Mouse (Mus musculus) large intestine, adult 2 months (tissue): ENCODE data around the gene Abcg2. TPM values are rescaled to one million over a fixed set of nuclear protein-coding genes. Genes with fewer than 3 reads are reported as not detected.
"Not testable (repeated sequence)": the region's sequence is repeated elsewhere in the genome, so short reads cannot be mapped to it uniquely, and the experiment has no call there.

ENCODE experiments used
- DNase-seq: peaks from one replicate; pipeline ENCODE4 v3.0.0-alpha.2; 2012; ENCODE audit warnings: low read depth, low spot score
- WGBS: fragments of 180-500 bp; shearing (Covaris S2); methylation state at CpG from one replicate; pipeline ENCODE4 v1.1.7; 2018; 5-methylcytosine and 5-hydroxymethylcytosine counted together
- polyA plus RNA-seq: library from polyadenylated mRNA; depleted of rRNA; stranded (reverse); fragments of >200 nt; gene quantifications from 2 replicates; pipeline ENCODE4 v1.2.3, GENCODE M21; 2012; rRNA removed

Gene Abcg2
- 62.8 and 81.4 TPM in 2 replicates for polyA plus RNA-seq

DNA sequence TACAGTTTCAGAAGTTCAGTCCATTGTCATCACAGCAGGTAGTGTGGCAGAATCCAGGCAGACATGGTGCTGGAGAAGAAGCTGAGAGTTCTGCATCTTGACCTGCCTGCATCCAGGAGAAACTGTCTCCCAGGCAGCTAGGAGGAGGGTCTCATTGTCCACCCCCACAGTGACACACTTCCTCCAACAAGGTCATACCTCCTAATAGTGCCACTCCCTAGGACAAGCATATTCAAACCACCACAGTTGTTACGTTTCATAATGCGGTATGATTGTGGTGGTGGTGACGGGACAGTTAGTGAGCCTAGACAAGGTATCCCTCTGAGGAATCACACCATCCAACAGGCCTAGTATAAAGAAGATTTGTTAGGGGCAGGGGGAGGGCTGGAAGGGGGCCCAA is at the start of gene Abcg2:
TSS of gene Abcg2 (plus strand) at position 301 of the 400 bp plus-strand sequence.
- WGBS, result 86% methylated on average over 3 of the region's 3 CpGs

DNA sequence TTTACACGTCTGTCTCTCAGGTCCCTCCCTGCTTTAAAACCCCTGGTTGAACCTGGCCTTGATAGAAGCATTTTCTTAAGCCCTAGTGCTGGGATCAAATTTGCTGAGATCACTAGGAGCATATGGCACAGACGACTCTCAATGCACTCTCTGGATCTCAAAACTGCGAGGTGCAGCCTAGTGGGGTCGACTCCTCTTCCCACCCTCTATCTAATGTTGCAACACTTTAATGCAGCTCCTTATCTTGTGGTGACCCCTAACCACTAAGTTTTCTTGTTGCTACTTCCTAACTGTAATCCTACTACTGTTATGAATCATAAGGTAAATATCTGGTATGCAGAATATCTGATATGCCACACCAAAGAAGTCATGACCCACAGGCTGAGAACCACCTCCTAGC is 44.1 kb upstream of the Abcg2 start:
- not testable (repeated sequence) for DNase-seq
- 68% methylated on average over 4 of the region's 4 CpGs for WGBS

More for the DNA sequence above, at the start of gene Abcg2:
- DNase-seq, result not testable (repeated sequence)

DNA sequence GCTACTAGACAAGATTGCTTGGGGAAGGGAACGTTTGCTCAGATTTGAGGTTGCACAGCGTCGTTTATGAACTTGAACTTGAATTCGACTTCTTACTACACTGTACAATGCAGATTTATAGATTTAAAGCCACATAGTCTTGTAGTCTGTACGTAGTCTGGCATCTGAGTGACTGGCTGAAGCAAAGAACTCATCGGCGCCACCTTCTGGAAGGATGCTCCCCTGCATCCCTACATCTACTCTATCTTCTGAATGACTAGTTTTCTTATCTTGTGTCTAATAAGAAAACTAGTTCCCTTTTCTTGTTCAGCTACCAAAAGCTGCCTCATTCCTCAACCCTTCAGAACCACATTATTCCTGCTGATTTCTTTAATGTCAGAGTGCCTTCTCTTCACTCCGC is 41.5 kb upstream of the Abcg2 start:
- not testable (repeated sequence) for DNase-seq
- 68% methylated on average over 8 of the region's 8 CpGs for WGBS

DNA sequence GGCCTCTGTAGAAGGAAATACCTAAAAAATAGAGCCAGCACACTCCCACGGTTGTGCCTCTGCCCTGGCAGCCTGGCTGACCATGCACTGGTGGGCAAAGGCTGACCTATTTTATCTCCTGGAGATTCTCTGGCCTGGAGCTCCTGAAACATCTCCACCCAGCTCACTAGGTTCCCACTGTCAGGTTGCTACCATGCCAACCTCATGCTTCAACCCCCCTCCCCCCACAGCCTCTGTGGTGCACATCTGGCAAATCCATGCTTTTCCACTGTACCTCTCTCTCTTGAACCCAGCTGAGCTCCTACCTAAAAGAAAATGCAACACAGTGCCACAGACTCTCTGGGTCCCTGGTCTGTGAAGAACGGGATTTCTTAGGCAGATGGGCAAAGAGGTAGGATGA is 39.4 kb upstream of the Abcg2 start:
- 7% methylated on average over 2 of the region's 2 CpGs for WGBS
- not testable (repeated sequence) for DNase-seq

DNA sequence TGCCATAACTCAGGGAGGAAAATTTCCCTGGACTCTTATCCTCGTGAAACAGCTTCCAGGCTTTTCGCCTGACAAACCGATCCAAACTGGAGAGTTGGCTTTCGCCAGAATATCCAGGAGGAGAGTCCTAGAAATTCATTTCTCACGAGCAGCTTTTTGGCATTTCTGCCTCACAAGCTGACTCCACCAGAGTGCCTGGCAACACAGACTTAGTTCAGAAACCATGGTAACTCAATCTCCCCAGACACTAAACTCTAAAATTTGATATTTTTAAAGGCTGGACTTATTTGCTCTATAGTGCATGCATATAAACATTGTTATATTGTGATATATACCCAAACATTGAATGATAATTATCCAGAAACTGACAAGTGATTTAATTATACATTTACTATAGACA is 38.3 kb upstream of the Abcg2 start:
- WGBS, result 22% methylated on average over 5 of the region's 5 CpGs

DNA sequence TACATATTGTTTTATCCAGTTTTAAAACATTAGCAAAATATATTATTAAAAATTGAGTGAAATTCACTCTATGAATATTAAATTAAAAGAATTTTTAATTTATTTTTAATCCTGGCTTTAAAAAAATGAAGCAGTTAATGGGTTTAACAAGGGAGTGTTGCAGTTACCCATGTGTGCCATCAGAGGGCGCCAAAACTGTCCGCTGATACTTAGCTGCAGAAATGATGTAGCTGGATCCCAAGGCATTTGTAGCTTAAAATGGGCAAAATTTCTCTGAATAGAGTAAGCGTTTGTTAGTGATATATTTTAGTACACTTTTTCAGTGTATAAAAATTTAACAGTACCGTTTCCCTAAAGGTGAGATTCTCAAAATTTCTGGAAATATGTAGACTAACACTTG is 37.5 kb upstream of the Abcg2 start:
- peak; percentile 6 for DNase-seq
- 13% methylated on average over 4 of the region's 4 CpGs for WGBS

More for the DNA sequence above, 38.3 kb upstream of the Abcg2 start:
- DNase-seq, result not testable (repeated sequence)

DNA sequence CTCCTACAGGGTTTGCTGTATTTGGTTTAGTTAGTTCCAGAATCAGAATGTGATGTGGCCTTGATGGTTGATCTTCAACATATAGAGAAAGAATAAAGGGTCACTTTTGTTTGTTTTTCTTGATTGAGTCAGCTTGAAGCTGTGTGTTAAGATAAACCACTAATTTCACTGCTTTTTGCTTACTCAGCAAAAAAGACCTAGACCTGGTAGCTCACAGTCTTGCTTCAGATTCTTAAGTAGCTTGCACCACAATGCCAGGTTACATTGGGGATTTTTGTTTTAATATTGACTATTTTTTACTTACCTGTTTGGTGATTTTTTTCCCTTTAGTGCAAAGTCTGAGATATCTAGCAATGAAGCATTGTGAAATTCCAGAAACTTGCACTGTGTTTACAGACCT is 30.5 kb upstream of the Abcg2 start:
- DNase-seq, result not testable (repeated sequence)

DNA sequence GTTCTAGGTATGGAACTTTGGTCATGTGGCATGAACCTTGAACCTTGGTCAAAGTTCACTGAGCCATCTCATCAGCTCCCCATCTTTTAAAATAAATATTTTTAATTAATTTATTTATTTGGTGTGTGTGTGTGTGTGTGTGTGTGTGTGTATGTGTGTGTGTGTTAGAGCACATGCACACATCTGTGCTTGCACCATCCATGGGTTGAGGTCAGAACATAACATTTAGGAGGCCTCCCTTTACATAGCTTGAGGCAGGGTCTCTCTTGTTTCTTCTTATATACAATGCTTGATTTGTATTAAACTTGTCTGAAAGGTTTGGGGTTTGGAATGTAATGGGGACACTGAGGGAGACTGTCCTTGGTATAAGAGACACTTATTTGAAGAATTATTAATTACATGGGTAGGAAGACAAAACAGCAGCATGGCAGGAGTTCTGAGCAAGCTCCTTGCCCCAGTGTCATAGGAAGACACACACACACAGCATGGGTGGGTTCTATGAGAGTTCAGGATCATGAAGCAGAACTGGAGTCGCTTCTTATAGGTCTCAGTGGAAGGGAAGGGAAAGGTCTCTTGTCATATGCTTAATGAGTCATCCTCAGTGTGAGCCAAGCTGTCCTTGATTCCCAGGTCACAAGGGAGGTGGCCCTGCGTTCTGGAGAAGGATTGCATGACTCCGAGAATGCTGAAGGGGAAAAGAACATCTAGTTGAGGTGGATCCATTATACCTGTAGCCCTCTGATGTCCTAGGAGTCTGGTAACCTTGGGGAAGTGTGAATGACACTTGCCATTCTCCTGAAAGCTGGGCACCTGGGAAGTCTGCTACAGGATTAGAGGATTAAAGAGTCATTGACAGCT is 9.9 kb downstream of the Abcg2 start:
- not testable (repeated sequence) for DNase-seq
- WGBS, result 26% methylated on average over 3 of the region's 3 CpGs

DNA sequence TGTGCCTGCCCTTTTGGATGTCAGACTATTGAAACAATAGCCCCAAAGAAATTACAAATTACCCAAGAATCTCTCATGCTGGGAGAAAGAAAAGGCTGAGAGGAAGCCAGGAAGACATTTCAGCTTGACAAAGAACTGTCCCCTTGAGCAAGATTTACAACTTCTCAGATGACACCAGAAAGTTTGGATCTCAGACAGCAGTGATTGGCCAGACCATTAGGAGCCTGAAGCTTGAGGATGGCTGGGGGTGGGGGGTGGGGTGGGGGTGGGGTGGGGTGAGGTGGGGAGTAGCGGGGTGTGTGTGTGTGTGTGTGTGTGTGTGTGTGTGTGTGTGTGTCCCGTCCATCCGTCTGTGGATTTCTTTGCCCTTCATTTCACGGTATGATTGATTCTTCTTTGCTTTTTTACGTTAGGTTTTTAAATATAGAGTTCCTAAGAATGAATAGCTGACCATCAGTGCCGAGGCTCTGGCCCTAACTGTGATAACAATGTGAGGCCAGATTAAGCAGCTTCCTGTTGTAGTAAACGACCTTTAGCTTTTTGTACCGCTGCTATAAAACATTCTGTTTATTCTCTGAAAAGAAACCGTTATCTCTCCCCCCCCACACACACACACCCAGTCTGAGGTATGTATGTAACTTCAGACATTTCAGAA is 11.4 kb downstream of the Abcg2 start:
- 9% methylated on average over 9 of the region's 9 CpGs for WGBS

DNA sequence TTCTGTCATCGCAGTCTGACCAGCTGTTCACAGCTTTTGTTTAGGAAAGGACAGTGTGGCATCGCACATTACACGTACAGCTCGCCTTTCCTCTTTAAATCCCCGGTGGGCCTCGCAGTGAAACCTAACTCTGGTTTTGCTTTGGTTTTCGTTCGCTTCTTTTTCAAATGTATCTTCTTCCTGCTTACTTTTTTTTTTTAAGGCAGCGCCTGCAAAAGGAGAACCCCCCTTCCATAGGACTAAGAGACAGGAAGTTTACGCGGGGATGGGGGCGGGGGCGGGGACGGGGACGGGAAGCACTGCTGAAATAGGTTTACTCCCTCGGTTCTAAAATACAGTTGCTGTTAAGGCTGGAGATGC is 12.0 kb downstream of the Abcg2 start:
- no peak for DNase-seq
- 18% methylated on average over 16 of the region's 16 CpGs for WGBS

More for the DNA sequence above, 11.4 kb downstream of the Abcg2 start:
- not testable (repeated sequence) for DNase-seq

DNA sequence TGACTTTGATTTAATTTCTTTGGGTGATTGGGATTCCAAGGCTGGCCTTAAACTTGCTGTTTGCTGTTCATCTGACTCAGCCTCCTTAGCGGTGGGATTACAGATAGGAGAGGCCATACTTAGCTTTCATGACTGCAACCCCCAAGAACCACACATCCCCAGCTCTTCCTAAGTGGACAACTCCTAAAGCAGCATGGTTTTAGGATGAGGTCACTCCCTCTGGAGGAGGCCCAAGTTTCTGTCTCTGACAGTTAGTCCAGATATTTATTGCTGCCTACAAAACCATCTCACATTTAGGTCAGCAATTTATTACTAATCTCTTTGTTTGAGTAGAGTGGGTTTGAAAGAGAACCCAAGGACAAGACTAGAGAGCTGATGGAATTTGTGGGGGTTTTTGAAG is 17.8 kb downstream of the Abcg2 start:
- not testable (repeated sequence) for DNase-seq
- WGBS, result 36% methylated on average over 1 of the region's 1 CpGs

DNA sequence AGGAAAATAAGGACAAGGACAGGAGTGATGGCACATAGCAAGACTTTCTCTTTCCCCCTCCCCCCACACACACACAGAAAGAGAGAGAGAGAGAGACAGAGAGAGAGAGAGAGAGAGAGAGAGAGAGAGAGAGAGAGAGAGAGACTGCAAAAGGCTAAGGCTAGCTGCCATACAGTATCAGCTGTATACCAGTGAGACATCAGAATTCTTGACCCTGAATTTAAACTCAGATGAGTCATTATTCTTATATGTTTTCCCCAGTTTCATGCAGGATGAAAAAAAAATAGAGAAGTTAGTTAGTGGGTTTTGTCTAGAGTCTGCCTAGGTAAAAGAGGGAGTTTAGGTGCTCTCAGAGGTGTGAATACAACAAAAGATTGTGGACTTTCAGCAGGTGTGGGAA is 18.7 kb downstream of the Abcg2 start:
- not testable (repeated sequence) for DNase-seq

DNA sequence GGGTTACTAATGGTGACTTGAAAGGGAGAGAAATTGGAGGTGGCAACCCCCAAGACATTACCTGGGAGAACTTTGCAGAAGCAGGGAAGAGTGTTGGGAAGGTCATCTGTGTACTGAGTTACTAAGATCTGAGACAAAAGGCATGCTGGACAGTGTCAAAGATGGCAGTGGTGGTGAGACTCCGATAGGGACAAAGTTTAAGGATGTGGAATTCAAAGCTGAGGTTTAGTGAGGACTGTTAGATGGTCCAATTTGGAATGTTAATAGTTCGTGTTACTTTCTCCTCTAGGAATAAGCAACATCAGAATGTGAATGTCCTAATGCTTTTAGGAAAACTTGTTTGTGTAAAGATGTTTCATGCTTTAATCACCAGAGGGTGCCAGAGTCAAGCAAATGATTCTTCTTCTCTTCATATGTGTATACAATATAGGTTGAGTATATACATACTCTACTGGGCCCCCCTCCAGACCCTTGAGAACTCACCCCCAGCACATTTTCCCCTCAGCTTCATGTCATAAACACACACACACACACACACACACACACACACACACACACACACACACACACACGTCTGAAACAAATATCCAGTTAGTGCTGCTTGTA is 19.3 kb downstream of the Abcg2 start:
- 52% methylated on average over 3 of the region's 3 CpGs for WGBS
- DNase-seq, result not testable (repeated sequence)

DNA sequence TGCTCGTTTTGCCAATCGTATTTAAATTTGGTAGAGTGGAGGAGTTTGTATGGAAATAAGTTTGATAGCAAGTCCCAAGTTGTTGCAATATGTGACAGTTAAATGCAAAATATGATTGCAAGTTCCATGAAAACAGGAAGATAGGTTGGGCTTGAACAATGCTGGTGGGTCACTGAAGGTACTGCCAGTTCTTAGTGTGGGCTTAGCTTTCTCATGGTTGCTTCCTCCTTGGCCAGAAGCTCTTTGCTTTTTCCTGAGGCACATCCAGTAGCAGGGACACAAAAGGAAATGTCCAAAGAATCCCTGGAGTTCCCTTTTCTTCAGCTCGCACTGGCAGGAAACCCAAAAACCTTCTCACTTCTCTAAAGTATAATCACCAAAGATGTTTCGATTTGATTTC is 22.3 kb downstream of the Abcg2 start:
- DNase-seq, result no peak
- 82% methylated on average over 4 of the region's 4 CpGs for WGBS

DNA sequence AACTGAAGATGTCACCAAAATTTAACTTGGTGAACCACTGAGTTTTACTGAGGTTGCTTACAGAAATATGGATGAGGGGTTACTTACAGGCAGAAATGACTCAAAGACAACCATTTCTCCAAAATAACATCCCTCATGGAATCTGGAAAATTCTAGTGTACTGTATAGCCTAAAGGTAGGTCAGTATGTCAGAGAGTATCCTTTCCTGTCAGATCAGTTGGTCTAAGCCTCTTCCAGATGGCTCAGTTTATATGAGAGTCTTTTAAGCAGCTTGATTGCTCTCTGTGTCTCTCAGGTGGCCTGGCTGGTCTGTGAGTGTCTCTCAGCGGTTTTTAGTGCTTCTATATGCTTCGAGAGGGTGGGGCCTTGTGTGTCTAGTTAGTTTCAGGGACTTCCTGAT is 24.1 kb downstream of the Abcg2 start:
- no peak for DNase-seq
- 71% methylated on average over 2 of the region's 2 CpGs for WGBS

DNA sequence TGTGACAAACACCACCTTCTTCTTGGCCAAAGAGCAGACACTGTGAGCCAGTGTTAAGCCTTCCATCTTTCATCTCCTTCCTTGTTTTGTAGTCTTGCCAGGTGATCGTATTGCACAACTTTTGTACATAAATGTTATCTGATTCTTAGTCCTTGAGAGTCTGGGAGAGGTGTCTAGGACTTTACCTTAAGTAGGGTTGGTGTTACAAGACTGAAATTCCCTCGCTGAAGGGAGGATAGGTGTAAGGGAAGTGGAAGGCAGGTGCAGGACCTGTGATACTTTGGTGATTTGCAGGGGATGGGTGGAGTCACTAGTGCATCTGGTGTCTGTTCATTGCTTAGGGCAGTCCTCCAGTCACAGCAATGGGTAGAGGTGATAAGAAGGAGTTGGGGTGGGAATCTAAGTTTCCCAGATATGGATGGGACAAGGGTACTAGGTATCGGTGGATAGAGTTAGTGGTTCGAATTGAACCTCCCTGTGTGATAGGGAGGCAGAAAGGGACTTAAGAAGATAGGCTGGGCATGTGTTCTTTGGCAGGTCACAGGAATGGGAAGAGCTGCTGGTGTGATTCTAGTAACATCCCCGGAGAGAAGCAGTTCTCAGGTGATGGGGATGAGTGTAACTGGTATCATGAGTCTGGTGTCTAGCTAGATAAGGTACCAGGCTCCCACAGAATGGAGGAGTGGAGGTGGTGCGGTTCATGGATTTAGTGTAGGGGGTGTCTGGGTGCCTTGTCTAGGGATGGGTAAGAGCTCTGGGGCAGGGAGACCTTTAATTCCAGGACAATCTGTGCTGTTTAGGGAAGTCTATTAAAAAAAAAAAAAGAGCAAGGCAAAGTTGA is 25.8 kb downstream of the Abcg2 start:
- no peak for DNase-seq
- 62% methylated on average over 6 of the region's 6 CpGs for WGBS

DNA sequence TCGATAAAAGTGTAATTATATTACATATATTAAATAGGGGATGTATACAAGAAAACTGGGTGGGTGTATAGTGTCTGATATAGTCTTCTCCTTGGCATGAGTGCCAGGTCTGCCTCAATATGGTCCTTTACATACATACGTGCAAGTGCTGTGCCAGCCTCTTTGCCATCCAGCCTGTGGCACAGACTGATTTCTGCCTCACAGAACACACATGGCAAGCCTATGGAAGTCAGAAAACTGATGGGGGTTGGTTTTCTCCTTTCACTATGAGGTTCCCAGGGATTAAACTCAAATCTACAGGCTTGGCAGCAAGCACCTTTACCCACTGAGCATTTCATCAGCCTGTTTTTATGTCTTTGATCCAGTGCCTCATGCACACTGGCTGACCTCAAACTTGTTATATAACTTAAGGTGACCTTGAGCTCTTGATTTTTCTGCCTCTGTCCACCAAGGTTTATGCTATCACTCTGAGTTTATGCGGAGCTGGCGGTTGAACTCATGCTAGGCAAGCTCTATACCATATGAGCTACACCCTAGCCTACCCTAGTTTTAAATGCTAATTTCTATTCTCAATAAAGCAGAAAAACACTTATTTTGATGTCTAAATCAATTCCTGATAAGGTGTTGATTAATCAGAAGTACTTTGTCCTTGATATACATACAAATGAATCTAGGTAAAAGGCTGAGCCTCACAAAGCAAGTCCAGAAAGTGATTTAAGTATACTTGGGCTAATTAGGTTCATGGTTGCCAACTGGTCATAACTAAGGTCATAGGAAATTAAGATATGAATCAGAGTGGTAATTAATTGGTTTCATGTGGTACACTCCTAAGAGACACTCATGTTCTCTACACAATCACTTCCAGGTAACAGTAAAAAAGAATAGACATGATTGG is 26.7 kb downstream of the Abcg2 start:
- WGBS, result 67% methylated on average over 4 of the region's 4 CpGs
- DNase-seq, result no peak

DNA sequence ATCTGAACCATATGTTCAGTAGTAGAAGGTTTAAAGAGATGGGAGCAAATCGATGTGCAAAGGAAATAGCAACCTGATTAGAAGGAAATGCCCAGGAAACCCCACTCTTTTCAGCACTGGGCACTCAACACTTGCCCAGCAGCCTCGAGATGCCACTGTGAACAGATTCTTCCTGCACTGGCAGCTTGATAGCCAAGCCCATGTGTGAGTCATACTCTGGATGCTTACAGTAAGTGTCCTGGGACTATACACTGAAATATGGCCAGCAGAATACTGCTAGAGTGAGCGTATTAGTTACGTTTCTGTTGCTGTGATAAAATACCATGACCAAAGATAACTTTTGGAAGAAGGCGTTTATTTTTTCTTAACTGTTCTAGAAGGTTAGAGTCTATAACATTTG is 39.8 kb downstream of the Abcg2 start:
- 69% methylated on average over 5 of the region's 5 CpGs for WGBS

DNA sequence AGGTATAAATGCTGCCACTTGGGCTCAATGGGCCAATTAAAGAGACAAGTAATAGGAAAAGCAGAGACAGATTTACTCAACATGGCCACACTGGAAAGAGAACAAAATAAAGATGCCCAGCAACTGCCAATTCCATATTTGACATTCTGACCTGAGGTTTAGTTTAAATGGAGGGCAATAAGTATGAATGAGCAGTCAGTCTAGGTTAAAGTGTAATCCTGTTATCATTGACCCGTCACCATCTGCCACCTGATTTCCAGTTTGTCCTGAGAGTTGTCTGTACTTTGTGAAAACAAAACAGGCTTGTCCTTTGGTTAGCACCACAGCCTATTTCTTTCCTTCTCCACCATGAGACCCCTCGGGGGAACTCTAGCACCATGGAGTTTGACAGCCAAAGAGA is 44.9 kb downstream of the Abcg2 start:
- WGBS, result 61% methylated on average over 2 of the region's 2 CpGs
- DNase-seq, result no peak

More for the DNA sequence above, 39.8 kb downstream of the Abcg2 start:
- DNase-seq, result no peak
